Mouse (Mus musculus) liver, adult 2 months (tissue): ENCODE measurements around the gene Srbd1.

Experiments
- CTCF ChIP-seq: fragments of 200-500 bp; IDR thresholded peaks from 2 replicates; pipeline ENCODE4 v1.5.1; 2011; ENCODE audit warnings: low read depth, low read length, control low read depth
- POLR2A ChIP-seq: fragments of 200-500 bp; IDR thresholded peaks from 2 replicates; pipeline ENCODE4 v1.6.1; 2011; ENCODE audit warnings: low read length, control low read depth; ENCODE audit not compliant: insufficient read depth; ENCODE audit errors: extremely low read depth

GRCm38 (mm10) chr17:86021231-86021630 lies 123.7 kb downstream of the Srbd1 start:
- TF ChIP-seq CTCF = no peak
- no peak for TF ChIP-seq POLR2A
